Mouse (Mus musculus): ENCODE data around the gene Ccl6.

The Ccl6 gene

DNA sequence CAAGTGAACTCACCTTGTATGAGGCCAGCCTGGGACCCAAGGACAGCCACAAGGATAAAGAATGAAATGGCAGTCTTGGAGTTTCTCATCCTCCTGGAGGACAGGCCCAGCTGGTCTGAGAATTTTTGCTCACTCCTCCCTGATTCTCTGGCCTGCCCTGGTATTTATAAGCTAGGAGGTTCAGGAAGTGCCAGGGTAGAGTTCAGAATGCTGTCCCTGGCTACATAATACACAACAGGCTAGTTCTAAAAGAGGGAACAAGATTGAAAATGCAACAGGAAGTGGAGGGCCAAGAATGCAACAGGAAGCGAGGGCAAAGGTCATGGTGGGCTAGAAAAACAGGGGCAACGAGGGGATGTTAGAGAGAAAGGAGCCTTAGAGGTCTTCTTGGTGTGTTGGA lies at the start of gene Ccl6:
Gene Ccl6, minus strand, starts transcription at position 235 of the 400 bp plus-strand sequence.
- no peak for DNase-seq

DNA sequence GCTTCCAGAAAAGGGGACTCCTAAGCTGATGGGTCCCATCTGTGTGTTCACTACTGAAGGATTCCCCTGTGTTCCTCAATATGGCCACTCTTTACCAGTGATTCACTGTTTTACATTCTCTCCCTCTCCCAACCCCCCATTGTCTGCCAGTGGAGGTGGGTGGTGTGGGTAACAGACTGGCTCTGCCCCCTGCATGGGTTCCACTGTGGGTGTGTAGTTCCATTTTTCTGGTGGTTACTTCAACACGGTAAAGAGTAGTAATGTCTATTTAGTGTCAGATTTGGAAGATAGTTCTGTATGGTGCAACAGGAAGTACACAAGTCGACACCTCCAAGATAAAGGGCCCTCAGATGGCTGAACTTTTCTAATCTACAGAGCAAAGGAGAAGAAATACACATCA lies 48.3 kb upstream of the Ccl6 start:
- no peak for DNase-seq

DNA sequence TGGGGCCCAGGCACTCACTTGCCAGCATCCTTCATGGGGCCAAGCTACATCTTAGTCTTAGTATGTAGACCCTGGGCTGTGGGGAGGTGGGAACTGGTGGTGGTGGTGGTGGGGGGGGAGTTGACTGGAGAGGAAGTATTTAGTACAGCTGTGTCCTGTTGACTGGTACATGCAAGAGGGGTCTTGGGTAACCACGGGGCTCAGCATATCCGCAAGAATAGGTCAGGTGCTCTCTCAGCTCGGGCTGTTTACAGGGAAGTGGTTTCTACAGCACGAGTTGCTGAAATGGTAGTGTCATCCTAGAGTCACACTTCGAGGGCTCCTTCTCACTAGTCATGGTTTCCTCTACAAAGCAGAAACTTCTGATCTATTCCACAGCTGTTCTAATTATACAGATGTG lies 47.3 kb upstream of the Ccl6 start:
- DNase-seq, result peak; percentile 40

DNA sequence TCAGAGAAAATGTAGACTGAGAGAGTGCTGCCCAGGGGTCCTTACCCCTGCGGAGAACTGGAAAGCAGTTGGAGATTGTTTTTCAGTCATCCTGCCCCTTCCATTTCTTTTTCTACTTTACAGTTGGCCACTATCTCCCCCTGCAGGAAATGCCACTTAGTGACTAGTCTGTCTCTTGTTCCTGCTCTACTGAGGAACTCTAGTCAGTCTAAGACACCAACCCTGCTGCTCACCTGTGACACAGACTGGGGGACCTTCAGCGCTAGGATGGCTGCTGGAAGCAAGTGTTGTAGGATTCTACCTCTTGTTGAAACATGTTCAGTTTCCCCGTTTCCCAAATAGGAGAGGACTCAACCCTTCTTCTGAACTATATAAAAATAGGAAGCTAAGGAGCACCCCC lies 46.6 kb upstream of the Ccl6 start:
- no peak for DNase-seq

DNA sequence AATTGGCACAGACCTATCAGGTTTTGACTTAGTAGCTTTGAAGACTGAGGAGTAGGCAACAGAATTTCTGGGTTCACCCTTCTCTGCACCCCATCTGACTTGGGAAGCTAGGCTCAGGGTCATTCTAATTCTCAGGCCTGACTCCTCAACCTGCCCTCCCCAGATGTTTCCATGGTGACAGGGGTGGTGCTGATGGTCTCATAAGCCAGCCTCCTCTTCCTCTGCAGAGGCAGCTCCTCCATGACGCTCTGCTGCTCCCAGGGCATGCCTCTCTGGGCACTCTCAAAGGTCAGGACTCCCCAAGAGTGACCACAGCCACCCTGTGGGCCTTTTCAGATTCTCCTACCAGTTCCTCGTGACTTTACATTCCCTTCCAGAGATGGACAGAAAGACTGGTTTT lies 46.0 kb upstream of the Ccl6 start:
- DNase-seq, result no peak

DNA sequence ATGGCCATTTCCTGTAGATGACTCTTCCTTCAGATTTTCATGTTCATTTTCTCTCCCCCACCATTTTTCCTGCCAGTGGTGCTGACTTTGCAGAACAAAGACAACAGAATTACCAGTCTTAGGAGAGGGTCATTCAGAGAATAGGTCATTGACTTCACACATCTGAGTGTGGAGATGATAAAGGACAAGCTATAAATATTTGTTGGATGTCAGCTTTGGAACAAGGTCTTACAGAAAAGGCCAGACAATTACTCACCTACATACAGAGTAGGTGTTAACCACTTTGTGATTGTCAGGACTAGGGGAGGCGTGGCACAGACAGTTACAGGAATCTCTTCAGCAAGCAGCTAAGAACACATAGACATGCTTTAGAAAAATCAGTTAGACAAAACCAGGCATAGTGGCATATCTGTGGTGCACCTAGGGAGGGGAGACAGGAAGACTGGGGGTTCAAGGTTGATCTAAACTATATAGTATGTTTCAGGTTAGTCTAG lies 43.9 kb upstream of the Ccl6 start:
- DNase-seq, result no peak

DNA sequence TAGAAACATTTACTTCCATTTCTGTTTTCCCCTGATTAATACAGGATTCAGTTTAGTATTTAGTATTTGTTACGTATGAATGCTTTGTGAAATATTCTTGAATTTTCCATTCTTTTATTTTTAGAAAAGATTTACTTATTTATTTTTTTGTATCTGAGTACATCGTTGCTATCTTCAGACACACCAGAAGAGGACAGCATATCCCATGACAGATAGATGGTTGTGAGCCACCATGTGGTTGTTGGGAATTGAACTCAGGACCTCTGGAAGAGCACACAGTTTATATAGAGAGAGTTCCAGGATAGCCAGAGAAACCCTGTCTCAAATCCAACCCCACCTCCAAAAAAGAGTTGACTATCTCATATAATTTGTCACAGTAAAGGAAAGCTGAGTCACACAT lies 42.0 kb upstream of the Ccl6 start:
- DNase-seq, result no peak

DNA sequence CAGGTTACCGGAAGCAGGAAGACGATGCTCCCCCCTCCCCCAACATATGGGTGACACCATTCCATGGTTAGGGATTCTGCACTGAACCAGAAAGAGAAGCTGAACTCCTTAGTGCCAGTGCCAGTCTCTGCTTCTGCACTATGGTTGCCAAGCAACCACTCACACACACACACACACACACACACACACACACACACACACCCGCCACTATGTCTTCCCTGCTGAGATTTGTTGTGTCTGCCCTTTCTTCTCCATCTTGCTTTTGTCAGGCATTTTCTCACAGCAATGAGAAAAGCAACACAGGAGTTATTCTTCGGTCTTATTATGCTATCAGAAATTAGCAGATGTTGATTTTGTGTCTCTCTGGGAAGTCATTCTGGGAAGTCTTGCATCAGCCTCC lies 41.5 kb upstream of the Ccl6 start:
- DNase-seq, result no peak

DNA sequence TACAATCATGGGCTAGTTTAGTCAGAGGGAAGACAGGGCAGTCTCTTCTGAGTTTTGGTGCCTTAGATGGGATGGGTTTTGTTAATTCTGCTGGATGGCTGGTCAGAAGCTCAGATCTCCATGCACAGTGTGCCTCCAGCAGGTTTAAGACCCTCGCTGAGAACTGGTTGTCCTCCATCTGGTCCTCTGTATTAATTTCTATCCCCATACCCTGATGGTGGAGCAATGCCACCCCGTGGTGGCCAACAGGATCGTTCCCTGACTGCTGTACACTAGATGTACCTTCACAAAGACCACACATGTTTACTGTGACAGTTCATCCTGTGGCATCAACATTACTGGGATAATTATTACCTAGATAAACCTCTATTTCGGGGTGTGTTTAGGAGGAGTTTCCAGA lies 39.9 kb upstream of the Ccl6 start:
- no peak for DNase-seq

DNA sequence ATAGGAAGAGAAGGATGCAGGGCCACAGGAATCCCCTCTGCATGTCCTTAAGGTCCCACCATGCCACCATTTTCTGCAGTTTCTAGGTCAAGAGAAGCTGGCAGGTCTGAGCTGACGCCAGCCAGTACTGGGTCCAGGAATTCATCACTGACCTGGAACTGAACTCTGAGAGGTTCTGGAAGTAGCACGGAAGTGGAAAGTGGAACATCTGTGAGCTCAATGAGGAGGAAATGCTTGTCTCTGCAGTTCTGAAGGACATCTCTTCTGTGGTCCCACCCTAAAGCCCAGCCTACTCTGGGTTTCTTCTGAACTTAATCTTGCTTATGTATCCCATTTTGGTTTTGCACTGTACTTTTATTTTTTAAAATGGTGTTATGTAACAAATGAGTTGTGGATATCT lies 38.2 kb upstream of the Ccl6 start:
- no peak for DNase-seq

DNA sequence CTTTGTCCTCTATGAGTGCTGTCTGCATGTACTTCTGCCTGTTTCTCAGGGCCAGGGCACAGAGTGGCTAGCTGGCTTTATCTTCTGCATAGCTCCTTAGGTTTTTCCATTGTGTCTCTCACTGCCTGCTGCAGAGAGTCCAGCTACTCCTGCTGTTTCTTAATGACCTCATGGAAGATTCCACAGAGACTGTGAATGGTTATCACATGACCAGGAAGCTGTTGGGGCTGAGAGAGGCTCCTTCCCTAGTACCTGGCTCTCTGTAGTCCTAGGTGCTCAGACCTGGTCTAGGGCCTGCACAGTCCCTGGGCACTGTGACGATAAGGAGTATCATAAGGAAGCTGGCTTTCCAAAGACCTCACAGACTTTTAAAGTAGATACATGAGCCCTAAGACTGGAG lies 37.7 kb upstream of the Ccl6 start:
- DNase-seq, result no peak

DNA sequence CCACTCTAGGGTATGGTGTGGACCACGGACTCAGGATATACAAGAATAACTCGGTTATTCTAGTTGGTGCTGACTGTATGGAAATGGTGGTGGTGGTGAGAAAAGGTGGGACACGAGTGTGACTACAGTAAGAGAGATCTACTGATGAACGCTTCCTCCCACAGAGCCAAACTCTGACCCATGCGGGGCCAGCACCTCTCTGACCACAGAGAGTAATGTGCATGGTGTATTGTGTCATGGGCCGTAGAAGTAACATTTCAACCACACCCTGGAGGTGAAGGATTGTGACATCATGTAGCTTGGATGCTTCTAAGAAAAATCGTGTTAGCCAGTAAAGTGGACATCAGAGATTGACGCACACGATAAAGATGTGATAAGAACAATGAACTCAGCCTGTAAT lies 35.9 kb upstream of the Ccl6 start:
- no peak for DNase-seq

DNA sequence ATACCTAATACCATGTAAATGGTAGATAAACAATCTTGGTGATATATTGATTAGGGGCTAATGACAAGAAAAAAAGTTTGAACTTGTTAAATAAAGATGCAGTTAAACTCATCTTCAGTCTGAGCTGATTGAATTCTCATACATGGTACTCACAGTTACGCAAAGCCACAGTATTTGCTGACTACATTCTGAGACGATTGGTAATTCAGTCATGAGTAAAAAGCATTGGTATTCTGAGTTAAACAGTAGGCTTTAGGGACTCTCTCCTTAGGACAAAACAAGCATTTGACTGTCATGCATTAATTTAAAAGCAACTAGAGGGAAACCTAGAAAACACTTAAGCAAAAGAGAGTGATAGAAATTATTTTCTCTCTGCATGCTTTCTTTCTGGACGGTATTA lies 30.7 kb upstream of the Ccl6 start:
- no peak for DNase-seq

DNA sequence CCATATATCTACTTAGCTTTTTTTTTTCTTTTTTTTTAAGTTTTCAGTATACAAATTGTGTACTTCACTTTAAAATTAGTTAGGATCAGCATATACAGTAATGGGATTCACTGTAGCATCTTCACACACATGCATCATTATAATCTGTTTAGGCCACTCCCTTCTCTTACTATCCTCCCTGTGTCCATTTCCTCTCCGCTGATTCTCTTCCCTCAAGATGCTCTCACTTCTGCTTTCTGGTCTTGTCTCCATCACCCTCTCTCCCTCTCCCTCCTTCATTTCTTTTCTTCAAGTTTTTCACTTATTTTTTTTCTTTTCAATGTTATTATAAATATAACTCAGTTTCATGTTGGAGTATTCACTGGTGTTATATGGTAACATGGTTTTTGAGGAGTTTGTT lies 26.1 kb upstream of the Ccl6 start:
- no peak for DNase-seq

DNA sequence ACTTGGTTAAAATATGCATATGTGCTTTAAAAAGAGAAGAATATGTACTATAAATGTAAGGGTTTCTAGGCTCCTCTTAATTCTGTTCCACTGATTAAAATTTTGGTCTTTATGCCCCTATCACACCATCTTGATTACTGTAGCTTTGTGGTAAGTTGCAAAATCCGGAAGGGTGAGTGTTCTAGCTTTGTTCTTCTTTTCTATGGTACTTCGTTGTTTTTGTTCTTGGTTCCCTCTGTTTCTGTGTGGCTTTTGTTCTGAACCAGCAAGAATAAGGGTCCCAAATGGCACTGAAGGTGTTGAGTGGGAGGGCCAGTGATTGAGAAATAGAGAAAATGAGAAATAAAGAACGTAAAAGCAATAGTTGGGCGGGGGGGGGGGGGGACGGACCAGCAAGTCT lies 25.4 kb upstream of the Ccl6 start:
- no peak for DNase-seq

DNA sequence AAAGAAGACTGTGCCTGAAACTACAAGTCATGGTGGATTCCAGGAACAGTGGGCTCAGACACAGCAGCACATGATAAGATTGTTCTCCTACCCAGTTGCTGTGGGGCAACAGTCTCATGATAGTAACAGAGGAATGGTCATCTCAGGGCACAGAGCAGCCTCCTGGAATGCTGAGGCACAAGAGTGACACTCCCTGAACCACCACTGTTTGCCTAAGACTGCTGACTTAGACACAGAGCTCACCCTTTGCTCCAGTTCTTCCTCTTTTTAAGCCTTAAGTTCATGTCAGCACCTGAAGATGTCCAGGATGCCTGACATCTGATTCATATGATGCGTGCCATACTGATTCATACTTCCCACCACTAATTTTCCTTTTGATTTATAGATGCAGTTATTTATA lies 23.7 kb upstream of the Ccl6 start:
- no peak for DNase-seq

DNA sequence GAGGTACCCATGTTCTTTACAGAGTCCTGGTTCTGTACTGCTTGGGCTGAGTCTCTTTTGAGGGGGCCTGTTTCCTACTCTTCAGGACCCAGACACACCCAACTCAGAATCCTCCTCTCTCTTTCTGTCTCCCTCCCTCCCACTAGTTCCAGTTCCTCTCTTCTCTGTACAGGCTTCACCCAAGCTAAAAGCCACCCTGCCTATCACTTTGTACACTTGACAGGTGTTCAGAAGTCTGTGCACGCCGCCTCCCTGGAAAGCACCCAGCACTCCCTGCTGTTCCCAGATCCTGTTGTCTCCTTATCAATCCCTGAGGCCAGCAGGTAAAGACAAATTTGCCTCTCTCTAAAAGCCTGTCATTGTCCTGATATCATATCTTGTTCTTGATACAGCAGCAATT lies 18.0 kb upstream of the Ccl6 start:
- no peak for DNase-seq

DNA sequence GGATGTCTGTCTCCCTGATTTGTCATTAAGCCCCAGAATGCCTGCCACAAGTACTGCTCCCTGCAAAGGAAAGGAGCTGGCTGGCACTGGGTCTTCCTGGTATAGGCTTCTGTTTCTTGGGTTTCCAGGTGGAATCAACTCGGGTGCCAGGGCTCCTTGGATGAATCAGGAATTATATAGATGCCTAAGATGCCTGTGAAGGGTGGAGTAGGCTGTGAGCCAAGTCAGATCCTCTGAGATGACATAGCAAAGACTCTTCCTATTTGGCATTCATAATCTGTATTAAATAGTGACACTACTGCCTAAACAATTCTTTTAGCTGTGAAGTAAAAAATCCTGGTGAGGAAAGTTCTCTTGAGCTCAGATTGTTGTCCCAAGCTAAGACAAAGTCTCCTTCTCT lies 13.5 kb upstream of the Ccl6 start:
- DNase-seq, result no peak

DNA sequence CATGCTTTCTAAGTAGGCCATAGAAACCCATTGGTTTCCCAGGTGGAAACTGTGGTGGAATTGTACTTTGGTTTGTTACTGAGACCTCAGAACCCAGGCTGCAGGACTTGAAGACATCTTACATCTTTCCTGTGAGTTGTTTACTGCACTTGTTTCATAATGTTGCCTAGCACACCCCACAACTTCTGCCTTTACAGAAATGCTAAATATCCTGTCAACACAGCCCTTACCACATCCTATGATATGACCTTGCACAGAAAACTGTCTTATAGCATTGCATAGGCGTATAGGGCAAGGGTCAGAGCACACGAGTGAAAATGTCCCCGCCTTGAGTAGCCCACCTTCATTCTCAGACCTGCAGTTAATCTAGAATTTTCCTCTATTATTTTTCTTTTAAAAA lies 12.6 kb upstream of the Ccl6 start:
- no peak for DNase-seq

DNA sequence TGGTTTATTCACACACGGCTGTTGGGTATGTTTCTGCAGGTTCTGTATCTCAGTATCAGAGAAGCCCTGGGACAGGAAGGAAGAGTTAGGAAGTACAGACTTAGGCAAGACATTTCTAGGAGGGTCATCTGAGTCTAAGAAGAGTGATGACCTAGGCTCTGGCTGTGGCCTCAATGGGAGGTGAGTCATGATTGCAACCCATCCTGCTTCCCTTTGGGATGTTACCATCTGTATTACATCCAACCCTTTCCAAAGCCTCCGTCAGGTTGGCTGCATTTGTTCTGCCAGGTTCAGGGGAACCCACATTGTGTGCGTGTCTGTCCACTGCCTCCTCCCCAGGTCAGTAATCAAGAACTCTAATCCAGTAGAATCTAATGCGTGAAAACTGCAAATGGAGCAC lies 11.8 kb upstream of the Ccl6 start:
- DNase-seq, result no peak

DNA sequence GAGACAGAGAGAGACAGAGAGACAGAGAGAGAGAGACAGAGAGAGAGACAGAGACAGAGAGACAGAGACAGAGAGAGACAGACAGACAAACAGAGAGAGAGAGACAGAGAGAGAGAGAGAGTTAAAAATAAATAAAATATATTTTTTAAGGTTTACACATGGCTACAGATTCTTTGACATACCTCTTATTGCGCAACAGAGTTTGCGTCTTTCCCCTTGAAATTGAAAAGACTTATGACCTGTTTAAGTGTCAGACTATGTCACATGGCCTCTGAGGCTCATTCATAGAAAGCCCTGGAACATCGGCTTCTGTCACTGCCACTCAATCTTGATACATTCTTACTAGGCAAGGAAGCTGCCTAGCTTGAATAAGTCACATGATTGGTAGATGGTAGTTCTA lies 10.5 kb upstream of the Ccl6 start:
- DNase-seq, result no peak

DNA sequence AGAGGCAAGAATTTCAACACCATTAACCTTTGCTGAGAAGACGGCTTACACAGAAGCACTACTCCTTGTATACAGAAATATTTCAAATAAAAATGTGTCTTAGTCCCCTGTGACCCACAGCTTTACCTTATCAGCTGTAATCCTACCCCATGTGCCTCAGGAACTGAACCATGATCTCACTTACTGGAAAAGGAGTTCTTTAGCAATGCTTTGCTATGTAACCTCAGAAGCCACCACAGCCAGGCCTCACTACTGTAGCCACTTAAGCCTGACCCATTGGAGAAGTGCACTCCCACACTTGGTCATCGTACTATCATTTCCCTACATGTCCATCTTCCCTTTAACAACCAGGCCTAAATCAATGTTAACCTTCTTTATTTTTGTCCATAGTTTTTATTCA lies 7.7 kb upstream of the Ccl6 start:
- DNase-seq, result no peak

DNA sequence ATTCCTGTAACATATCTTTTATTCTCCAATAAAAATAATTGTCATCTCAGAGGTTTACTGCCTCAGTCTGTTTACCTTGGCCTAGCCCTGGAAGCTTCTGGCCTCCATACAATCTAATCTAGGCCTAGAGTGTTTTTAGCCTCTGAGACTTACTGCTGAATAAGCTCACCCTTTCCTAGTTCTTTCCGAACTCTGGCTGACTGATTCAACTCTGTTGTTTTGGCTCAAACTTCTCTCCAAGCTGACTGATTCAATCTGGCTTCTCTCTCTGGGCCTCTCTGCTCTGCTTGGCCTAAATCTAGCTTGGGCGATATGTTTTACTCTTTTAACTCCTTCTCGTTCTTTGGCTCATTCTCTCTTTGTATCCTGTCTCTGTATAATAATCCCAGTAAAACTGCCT lies 6.1 kb upstream of the Ccl6 start:
- DNase-seq, result no peak

DNA sequence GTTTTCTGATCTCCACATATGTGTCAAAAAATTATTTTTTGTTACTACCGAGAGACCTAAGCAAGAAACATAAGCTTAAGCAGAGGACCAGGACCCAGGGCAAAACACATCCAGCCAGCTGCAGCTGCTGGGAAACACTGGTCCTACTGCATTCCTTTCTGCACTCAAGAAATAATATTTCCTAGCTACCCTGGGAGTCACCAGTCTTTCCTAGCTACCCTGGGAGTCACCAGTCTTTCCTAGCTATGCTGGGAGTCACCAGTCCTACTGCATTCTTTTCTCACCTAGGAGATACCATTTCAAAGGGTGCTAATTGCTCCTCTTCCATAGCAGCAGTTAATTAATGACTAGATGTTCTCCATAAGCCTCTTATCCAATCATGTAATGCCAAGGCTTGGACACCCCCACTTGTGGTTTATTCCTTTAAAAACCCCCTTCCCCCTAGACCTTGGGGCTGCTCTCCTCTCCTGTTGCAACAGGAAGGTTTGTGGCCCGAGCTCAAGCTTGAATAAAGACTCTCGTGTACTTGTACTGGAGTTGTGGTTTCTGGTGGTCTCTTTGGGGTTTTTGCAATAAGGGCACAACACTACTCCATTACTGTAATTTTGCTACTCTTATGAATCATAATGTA lies 5.4 kb upstream of the Ccl6 start:
- DNase-seq, result no peak

DNA sequence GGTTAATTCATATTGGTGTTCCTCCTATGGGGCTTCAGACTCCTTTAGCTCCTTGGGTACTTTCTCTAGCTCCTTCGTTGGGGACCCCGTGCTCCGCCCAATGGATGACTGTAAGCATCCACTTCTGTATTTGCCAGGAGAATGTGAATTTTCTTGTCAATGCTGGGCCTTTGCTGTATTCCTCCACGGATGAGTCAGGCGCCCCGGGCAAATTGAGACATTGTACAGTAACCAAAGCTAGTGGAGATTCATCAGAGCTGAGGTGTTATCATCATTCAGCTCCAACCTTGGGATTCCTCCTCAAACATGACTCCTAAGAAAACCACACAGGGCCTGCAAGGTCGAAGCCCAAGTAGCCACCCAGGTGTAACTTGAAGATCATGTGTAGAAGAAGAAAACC lies 4.9 kb upstream of the Ccl6 start:
- DNase-seq, result no peak
